Mouse (Mus musculus) thymus, postnatal 0 days (tissue): ENCODE results near the gene Acsm3. TPM values are rescaled to one million over a fixed set of nuclear protein-coding genes. Genes with fewer than 3 reads are reported as not detected.
"Not testable (repeated sequence)": the region's sequence is repeated elsewhere in the genome, so short reads cannot be mapped to it uniquely, and the experiment has no call there.

ENCODE experiments used
- DNase-seq: peaks from one replicate; pipeline ENCODE4 v3.0.0-alpha.2; 2015; ENCODE audit warnings: low spot score
- polyA plus RNA-seq: library from polyadenylated mRNA; unstranded; fragments of >200 nt; fragmentation: Nextera tagmentation; extraction: Ambion mirVana; gene quantifications from 2 replicates; pipeline ENCODE4 v1.2.1, GENCODE M21; 2015

The Acsm3 gene
- 0.08 and 0.09 TPM in 2 replicates for polyA plus RNA-seq

- no peak for DNase-seq
Measured at GRCm38 (mm10) chr7:119760527-119760951, at the start of gene Acsm3. Gene Acsm3 (plus strand): TSS chr7:119760923.

GRCm38 (mm10) chr7:119714111-119714510, 46.6 kb upstream of the Acsm3 start:
- DNase-seq: no peak

- DNase-seq: peak; percentile 93
Measured at GRCm38 (mm10) chr7:119720253-119720946, 40.3 kb upstream of the Acsm3 start, which contains the start of gene Thumpd1. Gene Thumpd1 (minus strand): TSS chr7:119720798.

- no peak for DNase-seq
Measured at GRCm38 (mm10) chr7:119720947-119721310, 39.8 kb upstream of the Acsm3 start.

- no peak for DNase-seq
Measured at GRCm38 (mm10) chr7:119727621-119728020, 33.1 kb upstream of the Acsm3 start.

- DNase-seq: peak; percentile 17
Measured at GRCm38 (mm10) chr7:119731262-119731661, 29.5 kb upstream of the Acsm3 start.

- DNase-seq: no peak
Measured at GRCm38 (mm10) chr7:119738877-119739276, 21.8 kb upstream of the Acsm3 start.

- not testable (repeated sequence) for DNase-seq
Measured at GRCm38 (mm10) chr7:119739798-119740468, 20.8 kb upstream of the Acsm3 start.

GRCm38 (mm10) chr7:119744321-119744720, 16.4 kb upstream of the Acsm3 start:
- peak; percentile 31 for DNase-seq

GRCm38 (mm10) chr7:119745869-119746268, 14.9 kb upstream of the Acsm3 start:
- DNase-seq: no peak

- DNase-seq: no peak
Measured at GRCm38 (mm10) chr7:119748761-119749160, 12.0 kb upstream of the Acsm3 start.

GRCm38 (mm10) chr7:119749942-119750341, 10.8 kb upstream of the Acsm3 start:
- DNase-seq: no peak

- no peak for DNase-seq
Measured at GRCm38 (mm10) chr7:119753696-119754095, 7.0 kb upstream of the Acsm3 start.

- DNase-seq: no peak
Measured at GRCm38 (mm10) chr7:119762166-119762697, 1.5 kb downstream of the Acsm3 start.

GRCm38 (mm10) chr7:119764377-119764776, 3.7 kb downstream of the Acsm3 start:
- no peak for DNase-seq

- no peak for DNase-seq
Measured at GRCm38 (mm10) chr7:119766996-119767395, 6.3 kb downstream of the Acsm3 start.

- DNase-seq: no peak
Measured at GRCm38 (mm10) chr7:119769895-119770294, 9.2 kb downstream of the Acsm3 start.

GRCm38 (mm10) chr7:119783453-119783852, 22.7 kb downstream of the Acsm3 start:
- DNase-seq: no peak

GRCm38 (mm10) chr7:119784908-119785307, 24.2 kb downstream of the Acsm3 start:
- DNase-seq: no peak

GRCm38 (mm10) chr7:119789024-119789423, 28.3 kb downstream of the Acsm3 start:
- DNase-seq: no peak

- peak; percentile 89 for DNase-seq
Measured at GRCm38 (mm10) chr7:119793586-119794250, 33.0 kb downstream of the Acsm3 start, which contains the start of the genes Rexo5 and Eri2. Gene Rexo5 (plus strand): TSS chr7:119794006. Gene Eri2 (minus strand): TSS chr7:119794058.

- DNase-seq: no peak
Measured at GRCm38 (mm10) chr7:119794251-119794638, 33.5 kb downstream of the Acsm3 start.
